Mouse (Mus musculus): ENCODE results near the gene Gm20716.

DNA sequence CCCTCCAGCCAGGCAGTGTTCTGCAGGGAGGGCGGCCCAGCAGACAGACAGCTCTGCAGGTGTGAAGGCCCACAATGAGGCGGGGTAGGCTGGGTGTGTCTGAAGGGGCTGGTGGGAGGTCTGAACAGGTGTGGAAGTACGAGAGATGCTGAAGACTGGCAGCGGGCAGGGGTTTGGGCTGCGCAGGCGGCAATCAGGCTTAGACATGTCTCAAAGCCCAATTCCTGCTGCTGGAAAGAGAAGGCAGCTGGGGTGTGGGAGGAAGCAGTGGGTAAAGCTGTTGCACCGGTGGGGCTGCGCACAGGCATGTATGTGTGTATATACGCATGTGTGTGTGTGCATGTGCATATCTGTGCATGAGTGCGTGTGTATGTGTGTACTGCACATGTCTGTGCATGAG, 30.7 kb upstream of the Gm20716 start:
- no peak for TF ChIP-seq POLR2A (IDR thresholded peaks at IDR 0.05; ENCODE audit: low read depth, low read length)
- TF ChIP-seq CTCF (IDR thresholded peaks at IDR 0.05; ENCODE audit: borderline replicate concordance, insufficient read depth, low read length), result no peak

Measured in embryonic fibroblast, embryonic 13.5 days (primary cell).